Mouse (Mus musculus): ENCODE data around the gene Brat1.
"Not testable (repeated sequence)": the region's sequence is repeated elsewhere in the genome, so short reads cannot be mapped to it uniquely, and the experiment has no call there.

The Brat1 gene

GRCm38 (mm10) chr5:140704378-140705251, at the start of gene Brat1:
Gene Brat1 (plus strand): TSS chr5:140705011.
- DNase-seq = peak; percentile 100

DNA sequence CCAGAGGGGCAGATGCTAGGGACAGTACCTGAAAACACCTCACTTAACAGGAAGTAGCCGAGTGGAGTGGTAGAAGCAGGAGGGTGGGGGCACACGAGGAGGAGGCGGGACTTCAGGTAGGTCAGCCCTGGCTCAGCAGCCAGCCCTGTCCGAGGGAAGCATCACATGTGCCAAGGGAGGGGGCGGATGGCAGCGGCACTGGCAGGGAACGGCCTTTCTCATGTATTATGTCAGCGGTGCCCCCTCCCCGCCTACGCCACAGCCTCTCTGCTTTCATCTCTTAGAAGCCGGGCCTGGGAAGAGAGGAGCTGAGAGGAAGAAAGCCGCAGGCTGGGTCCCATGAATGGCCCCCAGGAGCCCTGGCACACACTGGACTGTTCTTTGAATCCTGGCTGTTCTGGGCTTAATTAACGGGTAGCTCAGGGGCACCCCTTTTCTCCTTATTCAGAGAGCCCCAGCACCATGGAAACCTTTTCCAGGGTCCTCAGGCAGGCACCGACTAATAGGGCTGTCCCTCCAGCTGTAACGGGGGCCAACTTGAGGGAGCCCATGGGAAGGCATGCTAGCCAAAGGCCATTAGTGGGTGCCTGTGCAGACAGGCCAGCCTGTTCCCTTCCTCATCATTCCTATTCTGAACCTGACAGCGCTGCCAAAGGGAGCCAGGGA, 45.1 kb upstream of the Brat1 start:
- DNase-seq = peak; percentile 75

DNA sequence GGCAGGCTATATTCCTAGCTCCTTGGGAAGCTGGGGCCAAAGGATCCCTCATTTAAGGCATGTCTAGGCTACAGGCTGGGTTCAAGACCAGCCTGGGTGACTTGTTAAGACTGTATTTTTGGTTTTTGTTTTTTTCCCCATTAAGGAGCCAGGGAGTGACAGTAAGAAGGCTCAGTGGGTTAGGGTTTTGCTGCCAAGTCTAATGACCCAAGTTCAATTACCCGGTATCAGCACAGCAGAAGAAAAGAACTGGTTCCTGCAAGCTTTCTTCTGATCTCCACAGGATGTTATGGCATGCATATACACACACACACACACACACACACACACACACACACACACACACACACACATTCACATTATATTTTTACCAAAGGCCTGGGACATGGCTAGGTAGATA, 44.4 kb upstream of the Brat1 start:
- DNase-seq = no peak

DNA sequence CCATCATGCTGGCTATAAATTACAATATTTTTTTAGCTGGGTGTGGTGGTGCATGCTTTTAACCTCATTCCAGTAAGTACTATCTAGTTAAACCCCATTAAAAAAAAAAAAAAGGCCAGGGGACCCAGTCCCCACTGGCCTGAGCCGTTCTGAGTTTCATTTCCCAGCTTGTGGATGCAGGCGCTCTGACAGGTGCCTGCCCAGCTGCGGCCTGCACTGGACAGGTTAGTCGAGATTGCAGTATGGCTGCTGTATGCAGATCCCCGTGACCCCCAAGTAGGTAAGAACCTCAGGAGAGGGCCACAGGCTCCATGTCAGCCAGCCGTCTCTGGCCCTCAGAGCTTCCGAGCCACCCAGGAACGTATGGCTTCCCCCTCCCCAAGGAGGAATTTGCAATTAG, 43.4 kb upstream of the Brat1 start:
- DNase-seq = no peak

DNA sequence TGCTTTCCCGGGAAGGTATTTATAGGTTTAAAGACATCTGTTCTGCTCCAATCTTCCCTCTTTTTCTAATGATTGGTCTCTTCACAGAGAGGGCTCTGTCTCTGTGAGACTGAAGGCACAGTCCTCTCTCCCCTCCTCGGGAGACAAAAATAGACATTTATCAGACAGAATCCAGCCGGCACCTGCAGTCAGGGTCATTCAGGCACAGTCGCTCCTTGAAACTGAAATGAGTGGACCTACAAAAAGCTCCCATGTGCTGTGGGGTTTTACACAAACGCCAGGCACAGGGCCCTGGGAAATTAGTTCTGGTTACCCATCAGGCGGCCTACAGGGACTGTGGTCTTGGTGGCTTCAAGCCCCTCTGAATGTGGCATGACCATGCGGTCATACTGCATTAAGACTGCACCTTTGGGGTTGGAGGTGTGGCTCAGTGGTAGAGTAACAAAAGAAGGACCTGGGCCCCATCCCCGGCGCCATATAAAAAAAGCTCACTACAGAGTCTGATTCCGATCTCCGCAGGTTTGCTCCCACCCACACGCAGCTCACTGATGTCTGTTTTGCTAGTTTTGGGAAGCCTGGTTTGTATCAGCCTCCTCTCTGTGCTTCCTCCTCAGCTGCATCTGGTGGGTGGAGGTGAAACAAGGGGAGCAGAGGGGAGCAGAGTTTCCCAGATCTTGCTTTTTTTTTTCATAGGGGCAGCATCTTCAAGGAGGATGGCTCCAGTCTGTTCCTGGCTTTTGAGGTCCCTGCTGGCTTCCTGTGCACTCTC, 42.8 kb upstream of the Brat1 start:
- peak; percentile 56 for DNase-seq

DNA sequence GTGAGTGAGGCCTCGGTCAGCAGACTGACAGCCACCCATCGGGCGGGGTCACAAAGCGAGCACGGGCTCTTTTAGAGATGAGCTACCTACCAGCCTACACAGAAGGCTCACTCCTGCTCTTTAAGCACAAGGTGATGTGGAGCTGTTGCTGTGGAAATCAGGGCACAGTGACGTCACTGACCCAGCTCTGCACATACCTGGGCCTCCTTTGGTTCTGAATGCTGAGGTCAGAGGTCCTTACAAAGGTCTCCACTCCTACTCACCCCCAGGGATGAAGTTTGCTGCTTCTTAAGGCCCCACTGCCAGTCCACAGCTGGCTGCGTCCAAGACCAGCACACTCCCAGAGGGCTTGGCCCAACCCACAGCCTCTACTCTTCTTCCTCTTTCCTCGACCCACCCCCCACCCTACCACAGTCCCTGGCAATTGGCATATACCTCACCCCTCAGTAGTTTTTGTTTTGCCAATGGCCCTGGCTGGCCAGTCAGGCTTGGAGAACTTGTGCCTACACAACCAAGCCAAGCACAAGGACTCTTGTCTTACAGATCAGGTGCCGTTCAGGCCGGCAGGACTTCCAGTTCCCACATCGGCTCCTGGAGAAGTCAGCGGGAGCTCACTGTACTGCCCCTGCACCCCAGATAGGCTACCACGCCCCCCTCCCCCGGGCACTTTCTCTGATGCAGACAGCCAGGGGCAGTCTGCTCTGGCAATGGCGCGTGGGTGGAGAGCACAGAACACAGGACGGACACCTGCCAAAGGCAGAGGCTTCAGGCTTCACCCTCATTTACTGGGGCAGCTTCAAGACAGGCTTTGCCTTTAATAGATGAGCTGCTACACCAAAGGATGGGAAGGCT, 41.8 kb upstream of the Brat1 start:
- no peak for DNase-seq

- no peak for DNase-seq
These were observed 41.1 kb upstream of the Brat1 start for GRCm38 (mm10) chr5:140663621-140664180.

GRCm38 (mm10) chr5:140672115-140672514, 32.7 kb upstream of the Brat1 start:
- no peak for DNase-seq

DNA sequence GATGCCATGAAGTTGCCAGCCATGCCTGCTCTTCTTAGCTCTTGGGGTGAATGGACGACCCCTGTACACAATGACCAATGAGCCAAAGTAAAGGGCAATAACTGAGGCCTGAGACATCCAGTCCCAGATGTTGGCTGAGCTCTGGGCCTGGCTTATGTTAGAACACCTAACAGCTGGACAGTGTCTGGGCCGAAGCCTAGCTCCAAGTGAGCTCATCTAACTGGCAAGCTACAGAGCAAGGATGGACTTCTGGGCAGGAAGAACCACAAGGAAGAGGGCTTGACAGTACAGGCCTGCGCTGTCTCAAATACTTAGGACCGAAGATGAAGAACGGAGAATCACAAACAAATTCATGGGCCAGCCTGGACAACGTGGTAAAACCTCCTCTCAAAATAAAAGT, 32.2 kb upstream of the Brat1 start:
- not testable (repeated sequence) for DNase-seq

GRCm38 (mm10) chr5:140674036-140674435, 30.8 kb upstream of the Brat1 start:
- no peak for DNase-seq

DNA sequence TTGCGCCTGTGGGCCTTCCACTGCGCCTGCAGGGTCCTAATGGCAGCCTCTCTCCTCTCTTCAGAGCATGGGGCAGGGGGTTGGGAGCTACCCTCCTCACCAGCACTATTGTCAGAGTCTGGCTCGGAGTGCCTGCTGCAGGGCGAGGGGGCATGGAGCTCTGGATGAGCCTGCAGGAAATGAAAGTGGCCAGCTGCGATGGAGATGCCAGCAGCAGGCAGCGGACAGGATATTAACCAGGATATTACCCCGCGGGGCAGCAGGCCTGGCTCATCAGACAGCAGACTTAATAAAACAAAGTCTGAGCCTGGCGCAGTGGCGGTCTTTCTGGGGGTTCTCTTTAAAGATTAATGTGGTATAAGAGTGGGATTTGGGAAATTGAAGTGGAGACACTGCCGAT, 29.7 kb upstream of the Brat1 start:
- no peak for DNase-seq

DNA sequence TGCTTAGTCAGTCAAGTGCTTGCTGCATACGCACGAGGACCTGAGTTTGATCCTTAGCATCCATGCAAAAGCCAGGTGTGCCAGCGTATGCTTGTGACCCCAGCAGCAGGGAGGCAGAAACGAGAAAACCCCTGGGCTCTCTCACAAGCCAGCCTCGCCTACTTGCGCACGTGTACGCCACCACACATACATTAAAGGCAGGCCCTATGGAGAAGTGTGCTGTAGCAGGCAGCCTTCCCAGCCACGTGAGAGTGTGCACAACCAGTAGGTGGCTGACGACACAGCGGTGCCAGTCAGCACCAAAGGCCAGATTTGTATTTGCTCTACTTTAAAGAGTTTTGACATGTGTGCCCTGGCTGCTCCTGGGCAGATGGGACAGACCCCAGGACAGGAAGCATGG, 29.2 kb upstream of the Brat1 start:
- DNase-seq = no peak

- DNase-seq = no peak
These were observed 27.7 kb upstream of the Brat1 start for GRCm38 (mm10) chr5:140677137-140677536.

DNA sequence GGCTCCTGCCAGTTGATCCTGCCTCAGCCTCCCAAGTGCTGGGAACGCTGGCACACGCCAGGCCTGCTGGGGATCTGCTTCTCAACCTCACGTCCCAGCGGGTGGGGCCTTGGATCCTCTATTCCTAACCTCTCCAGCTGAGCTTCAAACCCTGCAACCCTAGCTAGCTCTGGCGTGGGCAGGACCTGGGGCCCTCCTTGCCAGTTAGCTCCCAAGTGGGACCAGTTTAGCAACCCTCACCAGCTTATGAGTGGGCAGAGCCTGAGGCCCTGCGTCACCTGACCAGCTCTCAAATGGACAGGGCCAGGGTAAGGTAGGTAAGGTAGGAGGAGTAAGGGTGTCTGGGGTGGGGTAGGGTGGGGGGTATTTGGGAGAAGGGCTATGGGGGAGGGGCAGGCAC, 24.8 kb upstream of the Brat1 start:
- DNase-seq = no peak

- no peak for DNase-seq
These were observed 23.9 kb upstream of the Brat1 start for GRCm38 (mm10) chr5:140680950-140681349.

DNA sequence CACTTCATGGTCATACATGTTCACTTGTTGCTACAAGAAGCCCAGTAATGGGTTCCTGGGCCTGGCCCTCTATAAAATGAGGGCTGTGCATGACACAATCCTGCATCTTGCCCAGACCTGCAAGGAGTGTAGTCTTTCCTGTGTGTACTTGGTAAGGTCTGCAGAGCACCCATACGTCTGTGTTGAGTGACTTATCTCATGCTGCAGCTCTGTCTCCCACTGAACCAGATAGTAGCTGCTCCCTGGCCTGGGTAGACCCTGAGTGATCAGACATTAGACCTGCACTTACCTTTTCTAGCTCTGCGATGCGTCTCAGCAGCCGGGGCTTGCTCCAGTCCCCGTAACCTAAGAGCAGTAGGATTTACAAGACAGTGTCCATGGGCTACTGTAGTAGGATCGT, 22.7 kb upstream of the Brat1 start:
- DNase-seq = no peak

DNA sequence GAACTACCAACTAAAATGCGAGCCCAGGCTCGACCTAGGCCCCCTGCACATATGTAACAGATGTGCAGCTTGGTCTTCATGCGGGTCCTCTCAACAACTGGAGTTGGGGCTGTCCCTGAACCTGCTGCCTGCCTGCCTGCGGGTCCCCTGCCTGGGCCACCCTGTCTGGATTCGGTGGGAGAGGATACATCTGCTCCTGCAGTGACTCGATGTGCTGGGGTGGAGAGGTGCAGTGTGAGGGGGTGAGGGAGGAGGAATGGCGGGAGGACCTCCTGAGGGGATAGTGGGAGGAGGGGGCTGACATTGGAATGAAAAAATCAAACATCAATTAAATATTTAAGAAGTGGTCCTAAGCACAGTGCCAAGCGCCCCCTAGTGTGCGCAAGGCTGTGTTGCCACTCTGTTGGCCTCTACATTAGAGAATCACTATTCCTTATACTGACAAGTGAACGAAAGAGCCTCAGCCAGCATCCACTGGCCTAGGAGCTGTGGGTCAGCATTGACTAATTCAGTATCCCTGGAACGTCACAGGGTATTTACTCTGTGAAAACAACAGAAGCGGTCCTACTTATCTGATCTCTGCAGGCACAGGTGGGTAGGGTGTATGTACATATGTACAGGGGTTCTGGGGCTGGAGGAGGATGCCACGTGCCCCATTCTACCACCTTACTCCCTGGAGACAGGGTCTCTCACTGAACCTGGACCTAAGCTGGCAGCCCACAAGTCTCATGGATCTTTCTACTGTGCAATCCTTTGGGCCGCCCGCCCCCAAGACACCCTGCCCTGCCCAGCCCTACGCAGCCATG, 20.3 kb upstream of the Brat1 start:
- no peak for DNase-seq

DNA sequence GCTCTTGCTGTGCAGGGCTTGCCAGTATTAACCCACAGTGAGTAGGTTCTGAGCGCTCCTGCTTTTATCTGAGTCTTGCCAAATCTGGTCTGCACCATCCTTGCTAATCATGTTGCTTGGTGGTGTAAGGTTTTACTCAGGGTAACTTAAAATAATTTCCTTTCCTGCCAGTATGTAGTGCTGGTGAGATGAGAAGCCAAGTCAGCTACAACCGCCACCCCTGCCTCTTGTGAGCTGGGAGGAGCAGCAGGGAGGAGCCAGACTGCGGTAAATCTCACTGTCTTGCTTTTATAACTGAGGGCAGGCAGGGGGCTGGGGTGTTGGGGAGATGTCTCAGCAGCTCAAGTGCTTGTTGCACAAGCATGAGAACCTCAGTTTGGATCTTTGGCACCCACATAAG, 16.4 kb upstream of the Brat1 start:
- DNase-seq = no peak

- DNase-seq = no peak
These were observed 8.8 kb upstream of the Brat1 start for GRCm38 (mm10) chr5:140695987-140696386.

DNA sequence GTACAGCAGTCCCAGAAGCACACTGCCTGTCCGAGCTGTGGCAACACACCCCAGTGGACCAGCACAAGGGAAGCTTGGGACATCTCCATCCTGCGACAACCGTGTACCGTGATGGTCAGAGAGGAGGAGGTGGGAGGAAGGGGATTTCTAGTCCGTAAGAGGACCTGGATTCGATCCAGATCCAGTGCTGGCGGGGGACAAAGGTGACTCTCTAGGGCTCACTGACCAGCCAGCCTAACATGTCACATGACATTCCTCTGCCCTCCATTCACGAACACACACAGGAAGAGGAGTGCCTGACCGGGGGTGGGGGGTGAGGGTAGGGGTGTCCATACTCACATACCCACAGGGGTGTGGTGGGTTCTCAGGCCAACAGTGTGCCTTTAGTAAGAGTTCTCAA, 5.0 kb upstream of the Brat1 start:
- no peak for DNase-seq

GRCm38 (mm10) chr5:140701661-140702060, 3.1 kb upstream of the Brat1 start:
- DNase-seq = no peak

Data from right cerebral cortex, postnatal 25 days (tissue).